27 mouse cellular contexts compared by ENCODE assay signal in the genomic region with DNA sequence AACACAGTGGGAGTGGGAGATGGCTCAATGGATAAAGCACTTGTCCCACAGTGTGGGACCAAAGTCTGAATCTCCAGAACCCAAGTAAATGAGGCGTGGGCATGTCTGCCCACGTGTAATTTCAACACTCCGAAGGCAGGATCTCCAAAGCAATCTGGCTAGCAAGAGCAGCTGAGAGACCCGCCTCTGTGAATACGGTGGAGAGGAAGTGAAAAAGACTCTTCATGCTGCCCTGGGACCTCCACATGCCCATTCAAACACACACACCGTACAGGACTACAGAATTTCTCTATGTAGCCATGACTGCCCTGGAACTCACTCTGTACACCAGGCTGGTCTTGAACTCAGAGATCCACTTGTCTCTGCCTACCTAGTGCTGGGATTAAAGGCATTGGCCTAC. TPM values are rescaled to one million over a fixed set of nuclear protein-coding genes. Genes with fewer than 3 reads are reported as not detected.
DNase-seq lines count a peak whose midpoint lies in the region; ATAC-seq and TF ChIP-seq lines count a peak whose summit lies in the region.
"Had no signal": no experiment of that assay in that cellular context is flagged by ENCODE, and none has a peak within 500 bp of the region (broad histone marks: within the 10 kb centered on the region; RNA-seq: fewer than 3 reads in every experiment).

No protein-coding gene starts in this region.

- no peak for TF ChIP-seq RAD21 in CH12.LX (IDR thresholded peaks at IDR 0.05; ENCODE audit: low read depth, low read length)

- no peaks in the 10 kb centered on the region for H3K9me3 ChIP-seq in CH12.LX (replicated peaks; ENCODE audit: low read length)
- H3K9me3 ChIP-seq in intestine, postnatal 0 days (ENCODE audit: control insufficient read depth) = no peaks in the 10 kb centered on the region
- H3K9me3 ChIP-seq: embryonic facial prominence, embryonic 12.5 days; embryonic facial prominence, embryonic 15.5 days; G1E; heart, embryonic 12.5 days; heart, embryonic 15.5 days had no signal

- no peaks in the 10 kb centered on the region for H3K79me2 ChIP-seq in CH12.LX (replicated peaks; ENCODE audit: control insufficient read depth, extremely low read depth, insufficient read depth, poor library complexity, severe bottlenecking)

- peak; percentile 72 for ATAC-seq in megakaryocyte, adult 5-6 weeks (ENCODE audit: poor library complexity, severe bottlenecking)
- ATAC-seq in intestine, postnatal 0 days = no peak
- ATAC-seq: forebrain, embryonic 14.5 days; forebrain, postnatal 0 days; hindbrain, postnatal 0 days; inflammation-experienced regulatory T-cells, adult 6 months; Patski had no signal

- H3K4me2 ChIP-seq in CH12.LX (ENCODE audit: insufficient read depth, low read depth, poor library complexity, severe bottlenecking) = no peak overlapping the region
- no peak overlapping the region for H3K4me2 ChIP-seq in intestine, postnatal 0 days (replicated peaks; ENCODE audit: low read depth)
- H3K4me2 ChIP-seq: embryonic facial prominence, embryonic 12.5 days; embryonic facial prominence, embryonic 15.5 days; heart, embryonic 12.5 days; heart, embryonic 15.5 days; hindbrain, embryonic 14.5 days had no signal

- TF ChIP-seq EP300 in CH12.LX (IDR thresholded peaks at IDR 0.05; ENCODE audit: low read length) = no peak

- peaks cover 3 to 16% of the 10 kb centered on the region in 2 experiments; a peak in 2 of 4 replicates for H3K4me1 ChIP-seq in CH12.LX (ENCODE audit: control insufficient read depth in 1 of 2, insufficient read depth in 2 of 2)
- no peaks in the 10 kb centered on the region for H3K4me1 ChIP-seq in intestine, postnatal 0 days (replicated peaks; ENCODE audit: control insufficient read depth, insufficient read depth, low read length)
- H3K4me1 ChIP-seq: embryonic facial prominence, embryonic 12.5 days; embryonic facial prominence, embryonic 15.5 days; heart, embryonic 12.5 days; heart, embryonic 15.5 days had no signal

- peak; percentile 53 for DNase-seq in A20 (ENCODE audit: low read depth, low spot score)
- DNase-seq in CH12.LX (ENCODE audit: extremely low read depth) = no peak
- no peak for DNase-seq in kidney, postnatal 36 days
- no peak for DNase-seq in frontal cortex, postnatal 36 days (ENCODE audit: low spot score in 2 of 2)
- DNase-seq: adrenal gland, postnatal 10 days; adrenal gland, postnatal 36 days; cerebellum, adult 18-20 months; cerebellum, adult 9-10 months; cerebellum, postnatal 14 days; forebrain, postnatal 0 days; gastrocnemius, postnatal 10 days; gastrocnemius, postnatal 36 days; heart, adult 18-20 months; heart, postnatal 10 days; heart, postnatal 36 days had no signal

- H3K4me3 ChIP-seq in CH12.LX (replicated peaks in 1 of 3; ENCODE audit: low read depth in 2 of 3, low read length in 2 of 3, poor library complexity in 1 of 3) = no peak overlapping the region
- H3K4me3 ChIP-seq in intestine, postnatal 0 days (ENCODE audit: low read depth, low read length) = no peak overlapping the region
- H3K4me3 ChIP-seq: embryonic facial prominence, embryonic 12.5 days; embryonic facial prominence, embryonic 15.5 days; heart, embryonic 12.5 days; heart, embryonic 15.5 days had no signal

- dilution Hi-C loops in CH12.LX (cut with MboI; ENCODE audit: extremely low pct_ligation_motif_present, extremely low pct_unique_long_range_greater_than_20kb, low sequenced_read_pairs) = no loop called here

- no peak overlapping the region for H3K9ac ChIP-seq in CH12.LX (ENCODE audit: insufficient read depth, low read depth)
- H3K9ac ChIP-seq in intestine, postnatal 0 days (ENCODE audit: low read depth, low read length) = no peak overlapping the region
- H3K9ac ChIP-seq: embryonic facial prominence, embryonic 12.5 days; embryonic facial prominence, embryonic 15.5 days; forebrain, postnatal 0 days; heart, embryonic 12.5 days; heart, embryonic 15.5 days; hindbrain, embryonic 14.5 days had no signal

- WGBS in intestine, postnatal 0 days = 77% methylated on average over 6 of the region's 6 CpGs

- in situ Hi-C loops in CH12.LX (cut with MboI; ENCODE audit: low pct_ligation_motif_present, low pct_unique_long_range_greater_than_20kb, low sequenced_read_pairs) = no loop called here

- no peak for TF ChIP-seq CTCF in CH12.LX (conservative IDR thresholded peaks at IDR 0.05 in 1 of 2, IDR thresholded peaks at IDR 0.05 in 1 of 2; ENCODE audit: low read depth in 2 of 2, low read length in 2 of 2)
- no peak for TF ChIP-seq CTCF in intestine, postnatal 0 days (IDR thresholded peaks at IDR 0.05; ENCODE audit: low read depth)

- no peaks in the 10 kb centered on the region for H3K27me3 ChIP-seq in CH12.LX (replicated peaks)
- H3K27me3 ChIP-seq in intestine, postnatal 0 days (replicated peaks; ENCODE audit: control insufficient read depth, insufficient read depth, low read length) = no peaks in the 10 kb centered on the region
- H3K27me3 ChIP-seq: embryonic facial prominence, embryonic 12.5 days; embryonic facial prominence, embryonic 15.5 days; heart, embryonic 12.5 days; heart, embryonic 15.5 days; Patski had no signal

- H3K27ac ChIP-seq in CH12.LX (ENCODE audit: insufficient read depth, low read depth) = no peak overlapping the region
- H3K27ac ChIP-seq in intestine, postnatal 0 days (ENCODE audit: low read depth, low read length) = no peak overlapping the region
- H3K27ac ChIP-seq: embryonic facial prominence, embryonic 12.5 days; embryonic facial prominence, embryonic 15.5 days; heart, embryonic 15.5 days; hindbrain, embryonic 14.5 days; hindbrain, postnatal 0 days had no signal

- peaks cover 0 to 4% of the 10 kb centered on the region in 2 experiments for H3K36me3 ChIP-seq in CH12.LX (replicated peaks in 1 of 2; ENCODE audit: control insufficient read depth in 1 of 2, insufficient read depth in 1 of 2, low read length in 1 of 2)
- H3K36me3 ChIP-seq in intestine, postnatal 0 days (ENCODE audit: control insufficient read depth, insufficient read depth) = no peaks in the 10 kb centered on the region

- no peak for TF ChIP-seq POLR2A in CH12.LX (IDR thresholded peaks at IDR 0.05; ENCODE audit: low read depth, low read length)

TF ChIP-seq in CH12.LX, 34 proteins besides CTCF, POLR2A, EP300 and RAD21:
- 0 out of 2 replicates have a peak, but pooled peaks have one; percentile 11 for TF ChIP-seq MYC (IDR thresholded peaks at IDR 0.05; ENCODE audit: low read depth, low read length)
- peak; percentile 46; the same call in 1 of the 2 replicates for TF ChIP-seq IRF4 (IDR thresholded peaks at IDR 0.05; ENCODE audit: low read depth, low read length)
- no peak for TF ChIP-seq TBP (conservative IDR thresholded peaks at IDR 0.05; ENCODE audit: low read depth, low read length)

RNA-seq across cellular contexts. Expression of a gene that starts 20.2 kb away (rescaled TPM):
- total RNA-seq in CH12.LX (2012; rRNA removed) = 2.8 and 3.4 TPM in 2 replicates
- total RNA-seq in CH12.LX (2014; rRNA removed) = 4.8 and 4.9 TPM in 2 replicates
- 3.4 and 4.8 TPM in 2 replicates for polyA plus RNA-seq in CH12.LX (2012; ENCODE audit: insufficient read length, low read depth)
- 11.7 and 12.8 TPM in 2 replicates for total RNA-seq in megakaryocyte, adult 5-6 weeks (2015)
- total RNA-seq in megakaryocyte, adult 5-6 weeks (2017) = 7.0 and 8.0 TPM in 2 replicates
- polyA plus RNA-seq in intestine, postnatal 0 days (2015; fragmentation: Nextera tagmentation; extraction: Ambion mirVana) = 5.2 and 5.7 TPM in 2 replicates

RNA-seq across cellular contexts. Expression of a gene that starts 41.4 kb away (rescaled TPM):
- total RNA-seq in CH12.LX (2012; rRNA removed) (264 and 291 TPM in 2 replicates), CH12.LX (2014; rRNA removed) (134 and 155 TPM in 2 replicates)
- polyA plus RNA-seq in CH12.LX (2012; ENCODE audit: insufficient read length, low read depth) = 264 and 328 TPM in 2 replicates
- total RNA-seq in megakaryocyte, adult 5-6 weeks (2015) = 455 and 486 TPM in 2 replicates
- total RNA-seq in megakaryocyte, adult 5-6 weeks (2017) = 123 and 127 TPM in 2 replicates
- polyA plus RNA-seq in intestine, postnatal 0 days (2015; fragmentation: Nextera tagmentation; extraction: Ambion mirVana) = 557 and 578 TPM in 2 replicates

RNA-seq across cellular contexts. Expression of a gene that starts 43.3 kb away (rescaled TPM):
- total RNA-seq in CH12.LX (2012; rRNA removed) = 4.2 and 5.0 TPM in 2 replicates
- total RNA-seq in CH12.LX (2014; rRNA removed) = 3.7 and 4.0 TPM in 2 replicates
- 10.5 and 13.7 TPM in 2 replicates for polyA plus RNA-seq in CH12.LX (2012; ENCODE audit: insufficient read length, low read depth)
- 14.4 and 20.1 TPM in 2 replicates for total RNA-seq in megakaryocyte, adult 5-6 weeks (2015)
- total RNA-seq in megakaryocyte, adult 5-6 weeks (2017) = 4.1 and 4.5 TPM in 2 replicates
- 7.4 and 7.6 TPM in 2 replicates for polyA plus RNA-seq in intestine, postnatal 0 days (2015; fragmentation: Nextera tagmentation; extraction: Ambion mirVana)

RNA-seq across cellular contexts. Expression of a gene that starts 50.6 kb away (rescaled TPM):
- total RNA-seq in CH12.LX (2012; rRNA removed) (43.0 and 55.8 TPM in 2 replicates), CH12.LX (2014; rRNA removed) (48.6 and 51.4 TPM in 2 replicates)
- polyA plus RNA-seq in CH12.LX (2012; ENCODE audit: insufficient read length, low read depth) = 37.0 and 38.3 TPM in 2 replicates
- total RNA-seq in megakaryocyte, adult 5-6 weeks (2015) = 10.2 and 10.6 TPM in 2 replicates
- total RNA-seq in megakaryocyte, adult 5-6 weeks (2017) = 7.5 and 9.8 TPM in 2 replicates
- polyA plus RNA-seq in intestine, postnatal 0 days (2015; fragmentation: Nextera tagmentation; extraction: Ambion mirVana) = 27.1 and 27.2 TPM in 2 replicates
